Mouse (Mus musculus) thymus, adult 2 months (tissue): Measurements from ENCODE around the gene Igdcc3.

Source experiments
- CTCF ChIP-seq: fragments of 200-500 bp; IDR thresholded peaks from 2 replicates; pipeline ENCODE4 v1.5.1; 2012; ENCODE audit warnings: mild to moderate bottlenecking, control low read depth, low read length, moderate library complexity, borderline replicate concordance; ENCODE audit not compliant: control insufficient read depth, poor library complexity, insufficient read depth; ENCODE audit errors: extremely low read depth
- POLR2A ChIP-seq: fragments of 200-500 bp; IDR thresholded peaks from 2 replicates; pipeline ENCODE4 v1.6.1; 2012; ENCODE audit warnings: mild to moderate bottlenecking, low read length, control low read depth, moderate library complexity; ENCODE audit not compliant: control insufficient read depth, poor library complexity, insufficient read depth; ENCODE audit errors: extremely low read depth

DNA sequence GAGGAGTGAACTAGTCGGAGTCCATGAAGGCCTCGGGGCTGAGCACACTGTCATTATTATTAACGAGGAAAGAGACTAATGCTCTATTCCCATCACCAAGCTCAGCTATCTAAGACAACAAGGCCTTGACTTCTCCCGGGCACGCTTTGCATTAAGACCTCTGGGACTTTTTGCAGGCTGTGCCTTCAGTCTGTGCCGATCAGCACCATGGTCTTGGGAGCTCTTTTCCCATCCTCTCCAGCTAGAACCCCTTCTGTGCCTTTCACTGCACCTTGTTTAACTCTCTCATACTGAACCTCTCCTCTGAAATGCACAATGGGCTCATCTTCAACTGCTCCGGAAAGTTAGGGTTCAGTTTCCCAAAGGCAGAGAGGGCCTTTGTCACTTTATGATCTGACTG lies 49.3 kb downstream of the Igdcc3 start:
- TF ChIP-seq CTCF (no peak), POLR2A (no peak)
